Mouse (Mus musculus) heart, adult 2 months (tissue): Measurements from ENCODE around the gene Hapln4.

ENCODE experiments used
- CTCF ChIP-seq: fragments of 200-600 bp; IDR thresholded peaks from 2 replicates; pipeline ENCODE4 v1.8.1; 2022; ENCODE audit warnings: antibody characterized with exemption, mild to moderate bottlenecking, moderate library complexity
- EP300 ChIP-seq: fragments of 200-500 bp; IDR thresholded peaks from 2 replicates; pipeline ENCODE4 v1.6.1; 2011; ENCODE audit warnings: low read depth, low read length, control low read depth; ENCODE audit not compliant: insufficient read depth
- POLR2A ChIP-seq: fragments of 200-500 bp; IDR thresholded peaks from 2 replicates; pipeline ENCODE4 v1.6.1; 2011; ENCODE audit warnings: mild to moderate bottlenecking, low read depth, low read length, control low read depth; ENCODE audit not compliant: insufficient read depth

DNA sequence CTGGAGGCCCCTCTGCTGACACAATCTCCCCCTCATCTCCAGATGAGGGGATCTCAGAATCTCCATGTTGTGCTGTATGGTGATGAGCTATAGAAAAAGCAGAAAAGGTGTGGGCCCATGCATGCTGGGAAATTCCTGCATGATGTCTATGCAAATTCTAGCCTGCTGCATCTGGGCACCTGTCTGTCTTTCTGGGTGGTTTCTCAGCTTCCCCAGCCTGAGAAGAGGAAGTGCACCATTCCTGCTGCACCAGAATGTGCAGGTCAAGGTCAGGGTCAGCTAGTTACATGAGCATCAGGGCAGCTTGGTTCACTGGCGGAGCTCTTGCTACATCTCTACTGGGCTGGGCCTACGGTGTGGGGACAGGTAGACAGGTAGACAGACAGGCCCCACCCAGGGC is 27.2 kb downstream of the Hapln4 start:
- TF ChIP-seq CTCF = no peak
- TF ChIP-seq POLR2A = no peak
- no peak for TF ChIP-seq EP300
